Mouse (Mus musculus) MEL-GATA-1-ER (cell line): ENCODE measurements around the gene Lce1f.
"Not testable (repeated sequence)": the region's sequence is repeated elsewhere in the genome, so short reads cannot be mapped to it uniquely, and the experiment has no call there.

Experiments used
- DNase-seq: peaks from one replicate; pipeline ENCODE4 v3.0.0-alpha.2; 2012; ENCODE audit warnings: low read depth; ENCODE audit errors: extremely low read depth

The Lce1f gene

DNA sequence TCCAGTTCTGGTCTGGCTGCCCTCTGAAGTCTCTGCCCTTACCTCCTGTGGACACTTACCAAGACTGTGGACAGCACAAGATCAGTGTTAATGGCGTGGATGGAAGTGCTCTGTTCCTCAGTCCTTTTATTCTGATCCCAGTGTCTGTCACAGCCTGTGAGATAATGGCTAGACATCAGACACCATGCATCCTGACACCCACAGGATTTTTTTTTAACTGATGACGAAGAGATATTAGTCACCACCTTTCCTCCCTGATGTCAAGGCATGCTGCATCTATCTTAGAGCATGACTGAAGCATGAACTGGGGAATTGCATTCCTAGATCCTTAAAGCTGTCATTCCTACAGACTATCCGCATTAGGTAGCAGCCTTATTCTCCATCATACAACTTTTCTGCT, at the start of gene Lce1f:
Gene Lce1f, minus strand, starts transcription at position 101 of the 400 bp plus-strand sequence.
- DNase-seq: no peak

- no peak for DNase-seq
Measured at GRCm38 (mm10) chr3:92764965-92765364, 44.8 kb upstream of the Lce1f start, which contains the start of gene Lce1h. Gene Lce1h (minus strand): TSS chr3:92765065.

DNA sequence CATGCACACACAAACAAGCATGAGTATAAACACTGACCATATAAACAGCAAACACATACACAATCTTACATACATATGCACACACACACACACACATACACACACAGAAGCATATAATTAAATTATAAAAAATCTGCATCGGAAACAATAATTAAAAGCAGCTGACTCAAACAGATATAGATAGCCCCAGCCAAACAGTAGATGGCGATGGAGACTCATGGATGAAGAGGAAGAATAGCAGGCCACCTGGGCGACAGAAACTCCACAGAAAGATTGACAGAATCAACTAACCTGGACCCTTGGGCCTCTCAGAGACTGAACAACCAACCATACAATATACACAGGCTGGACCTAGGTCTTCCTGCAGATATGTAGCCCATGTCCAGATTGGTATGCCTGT, 33.0 kb upstream of the Lce1f start:
- no peak for DNase-seq

- no peak for DNase-seq
Measured at GRCm38 (mm10) chr3:92752238-92752637, 32.1 kb upstream of the Lce1f start, which contains the start of gene Lce1g. Gene Lce1g (minus strand): TSS chr3:92752338.

DNA sequence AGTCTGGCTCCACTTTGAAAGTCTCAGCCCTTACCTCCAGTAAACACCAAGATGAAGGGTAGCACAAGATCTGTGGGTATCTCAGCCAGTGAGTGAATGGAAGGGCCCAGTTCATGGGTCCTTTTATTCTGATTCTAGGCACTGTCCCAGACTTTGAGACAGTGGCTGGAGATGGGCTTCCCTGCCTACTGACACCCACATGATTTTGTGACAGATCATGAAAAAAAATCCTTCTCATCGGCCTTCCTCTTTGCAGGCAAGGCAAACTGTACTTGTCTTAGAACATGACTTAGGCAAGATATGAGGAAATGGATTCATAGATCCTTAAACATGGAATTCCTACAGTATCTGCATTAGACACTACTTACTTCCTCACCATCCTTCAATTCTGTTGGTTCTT, 18.8 kb upstream of the Lce1f start, which contains the start of gene Gm38119:
Gene Gm38119, minus strand, starts transcription at position 101 of the 400 bp plus-strand sequence.
- DNase-seq: no peak

DNA sequence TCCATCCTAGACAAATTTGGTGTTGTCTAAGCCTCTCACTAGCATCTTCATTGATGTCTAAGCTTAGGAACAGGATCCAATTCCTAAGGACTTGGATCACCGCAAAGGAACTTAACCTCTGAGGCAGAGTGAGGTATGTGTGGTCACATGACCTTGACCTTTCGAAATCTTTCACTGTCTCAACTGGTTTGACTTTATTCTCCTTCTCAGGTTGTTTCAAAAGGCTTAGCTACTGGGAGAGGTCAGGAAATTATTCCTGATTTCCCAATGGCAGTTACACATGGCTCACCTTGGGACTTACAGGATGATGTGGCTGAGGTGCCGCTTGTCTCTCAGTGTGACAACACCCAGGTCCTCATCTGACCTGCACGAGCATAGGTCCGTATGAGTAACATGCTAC, 2.5 kb upstream of the Lce1f start:
- no peak for DNase-seq

DNA sequence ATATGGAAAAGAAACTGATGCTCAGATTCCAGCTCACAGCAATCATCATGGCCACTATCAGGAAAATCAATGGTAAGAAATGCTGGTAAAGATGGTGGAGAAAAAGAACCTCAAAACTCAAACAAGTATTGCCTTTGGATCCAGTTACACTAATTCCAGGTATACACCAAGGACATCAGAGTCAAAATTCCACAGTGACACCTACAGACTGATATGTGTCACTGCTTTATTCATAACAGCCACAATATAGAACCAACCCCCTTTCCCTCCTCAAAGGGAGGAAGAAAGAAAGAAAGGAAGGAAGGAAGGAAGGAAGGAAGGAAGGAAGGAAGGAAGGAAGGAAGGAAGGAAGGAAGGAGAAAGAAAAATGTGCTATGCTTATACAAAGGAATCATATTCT, 5.0 kb downstream of the Lce1f start:
- no peak for DNase-seq

DNA sequence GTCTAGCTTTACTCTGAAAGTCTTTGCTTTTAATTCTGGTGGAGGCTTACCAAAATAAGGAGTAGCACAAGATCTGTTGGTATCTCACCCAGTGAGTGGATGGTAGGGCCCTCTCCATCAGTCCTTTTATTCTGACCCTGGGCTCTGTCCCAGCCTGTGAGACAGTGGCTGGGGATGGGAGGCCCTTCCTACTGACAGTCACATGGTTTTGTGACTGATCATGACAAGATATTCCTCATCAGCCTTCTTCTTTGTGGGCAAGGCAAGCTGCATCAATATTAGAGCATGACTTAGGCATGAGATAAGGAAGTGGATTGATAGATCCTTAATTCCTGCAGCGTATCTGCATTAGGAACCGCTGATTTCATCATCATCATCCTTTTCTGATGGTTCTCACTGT, 11.2 kb downstream of the Lce1f start, which contains the start of gene Lce1e:
Gene Lce1e, minus strand, starts transcription at position 101 of the 400 bp plus-strand sequence.
- DNase-seq: no peak

DNA sequence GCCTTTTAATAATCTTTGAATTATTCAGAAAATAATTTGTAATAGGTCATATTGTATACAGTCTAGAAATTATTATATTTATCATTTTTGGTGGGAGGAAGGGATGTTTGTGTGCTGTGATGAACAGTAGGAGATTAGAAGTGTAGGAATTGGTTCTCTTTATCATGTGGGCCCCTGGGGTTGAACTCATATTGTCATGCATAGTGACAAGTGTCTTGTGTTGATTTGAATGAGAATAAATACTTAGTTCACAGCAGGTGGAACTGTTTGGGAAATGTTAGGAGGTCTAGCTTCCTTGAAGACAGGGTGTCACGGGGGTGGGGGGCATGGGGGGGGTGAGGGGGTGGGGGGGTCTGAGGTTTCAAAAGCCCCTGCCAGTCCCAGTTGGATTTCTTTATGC, 25.5 kb downstream of the Lce1f start:
- no peak for DNase-seq

DNA sequence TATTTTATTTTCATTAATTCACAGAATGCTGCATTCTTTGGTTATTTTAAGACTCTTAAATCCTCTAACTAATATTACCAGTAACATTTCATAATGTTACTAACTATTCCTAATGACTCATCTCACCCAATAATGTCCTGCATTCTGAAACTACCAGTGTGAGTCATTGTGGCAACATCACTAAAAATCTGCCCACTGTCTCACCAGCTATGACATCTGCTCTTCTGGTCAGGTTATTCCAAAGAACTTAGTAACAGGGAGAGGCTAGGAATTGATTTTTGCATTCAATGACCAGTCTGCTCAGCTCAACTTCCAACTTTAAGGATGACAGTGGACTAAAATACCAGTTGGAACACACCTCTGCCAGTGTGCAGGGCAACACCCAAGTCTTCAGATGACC, 28.5 kb downstream of the Lce1f start:
- DNase-seq: no peak

DNA sequence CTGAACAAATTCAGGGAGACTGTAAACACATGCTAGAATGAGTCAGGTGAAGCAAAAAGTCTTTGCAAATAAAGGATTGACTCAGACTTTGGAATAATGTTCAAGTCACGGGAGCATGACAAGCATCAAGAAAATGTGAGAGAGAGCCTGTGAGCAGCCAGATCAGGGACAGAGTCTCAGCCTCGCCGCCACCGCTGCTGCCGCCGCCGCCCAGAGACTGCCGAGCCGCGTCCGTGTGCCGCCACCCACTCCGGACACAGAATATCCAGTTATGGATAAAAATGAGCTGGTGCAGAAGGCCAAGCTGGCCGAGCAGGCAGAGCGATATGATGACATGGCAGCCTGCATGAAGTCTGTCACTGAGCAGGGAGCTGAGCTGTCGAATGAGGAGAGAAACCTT, 31.0 kb downstream of the Lce1f start:
- not testable (repeated sequence) for DNase-seq

- DNase-seq: no peak
Measured at GRCm38 (mm10) chr3:92687110-92687509, 33.0 kb downstream of the Lce1f start, which contains the start of gene Lce1d. Gene Lce1d (minus strand): TSS chr3:92687210.

- no peak for DNase-seq
Measured at GRCm38 (mm10) chr3:92678947-92679346, 41.2 kb downstream of the Lce1f start, which contains the start of gene Lce1c. Gene Lce1c (plus strand): TSS chr3:92679247.

GRCm38 (mm10) chr3:92670215-92670614, 49.9 kb downstream of the Lce1f start, which contains the start of gene Lce1a2:
Gene Lce1a2 (minus strand): TSS chr3:92670315.
- DNase-seq: no peak
